Comparison of ENCODE assay signal across 19 mouse cellular contexts in the genomic region with DNA sequence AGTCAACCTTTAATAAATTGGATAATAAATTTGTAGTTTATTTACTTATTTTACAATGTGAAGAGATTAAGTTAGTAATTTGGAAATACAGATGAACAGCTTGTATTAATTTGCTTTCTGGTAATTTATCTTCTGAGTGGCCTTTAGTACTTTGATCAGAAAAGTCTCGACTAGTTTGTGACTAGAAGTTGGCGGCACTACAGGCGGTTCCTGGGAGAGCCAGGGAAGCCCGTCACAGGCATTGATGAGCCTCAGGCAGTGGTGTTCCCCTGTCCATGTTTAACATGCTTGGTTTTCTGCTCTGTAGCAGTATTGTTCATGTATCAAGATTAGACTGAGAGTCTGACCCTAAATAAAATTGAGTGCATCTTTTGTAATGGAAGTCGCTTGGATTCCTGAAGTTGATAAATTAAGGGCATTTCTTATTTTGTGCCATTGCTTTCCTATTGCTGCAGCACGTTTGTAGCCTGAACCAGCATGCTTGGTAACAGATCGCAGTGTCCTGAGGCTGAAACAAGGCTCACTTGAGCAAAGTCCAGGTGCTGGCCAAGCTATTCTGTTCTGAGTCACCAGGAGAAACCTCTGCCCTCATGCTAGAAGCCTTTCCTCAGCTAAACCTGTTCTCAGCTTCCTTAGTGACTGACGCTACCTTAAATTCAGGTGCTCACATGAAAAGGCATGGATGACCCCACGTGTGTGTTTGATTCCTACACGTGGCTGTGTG. TPM values are rescaled to one million over a fixed set of nuclear protein-coding genes. Genes with fewer than 3 reads are reported as not detected.
DNase-seq lines count a peak whose midpoint lies in the region; ATAC-seq and TF ChIP-seq lines count a peak whose summit lies in the region.
"Had no signal": no experiment of that assay in that cellular context is flagged by ENCODE, and none has a peak within 500 bp of the region (broad histone marks: within the 10 kb centered on the region; RNA-seq: fewer than 3 reads in every experiment).

No protein-coding gene starts in this region.

- no peaks in the 10 kb centered on the region for H3K9me3 ChIP-seq in kidney, embryonic 14.5 days (ENCODE audit: control insufficient read depth, low read length)
- H3K9me3 ChIP-seq in intestine, embryonic 15.5 days: no peaks in the 10 kb centered on the region
- H3K9me3 ChIP-seq in kidney, postnatal 0 days (replicated peaks; ENCODE audit: low read length): no peaks in the 10 kb centered on the region
- no peaks in the 10 kb centered on the region for H3K9me3 ChIP-seq in stomach, postnatal 0 days (ENCODE audit: control insufficient read depth, low read length)
- H3K9me3 ChIP-seq: embryonic facial prominence, embryonic 10.5 days; forebrain, embryonic 13.5 days; G1E had no signal

- no peak for ATAC-seq in kidney, embryonic 14.5 days (ENCODE audit: low FRiP score, low TSS enrichment)
- peak; percentile 69 for ATAC-seq in intestine, embryonic 15.5 days
- ATAC-seq in kidney, postnatal 0 days (replicated peaks; ENCODE audit: low FRiP score, low read depth): peak; percentile 54
- ATAC-seq in stomach, postnatal 0 days (ENCODE audit: low FRiP score, low TSS enrichment): peak; percentile 74
- ATAC-seq: activated CD4-positive, CD25-positive, alpha-beta regulatory T cell, adult 4 months; forebrain, embryonic 13.5 days had no signal

- H3K27me3 ChIP-seq in kidney, embryonic 14.5 days (ENCODE audit: control insufficient read depth, insufficient read depth, low read length): no peaks in the 10 kb centered on the region
- H3K27me3 ChIP-seq in intestine, embryonic 15.5 days (replicated peaks): no peaks in the 10 kb centered on the region
- no peaks in the 10 kb centered on the region for H3K27me3 ChIP-seq in kidney, postnatal 0 days (ENCODE audit: insufficient read depth, low read length)
- H3K27me3 ChIP-seq in stomach, postnatal 0 days (ENCODE audit: control insufficient read depth, insufficient read depth, low read length): no peaks in the 10 kb centered on the region
- H3K27me3 ChIP-seq: forebrain, embryonic 13.5 days had no signal

- H3K4me1 ChIP-seq in kidney, embryonic 14.5 days (ENCODE audit: control insufficient read depth, insufficient read depth, low read length): 0 out of 2 replicates have a peak, but pooled peaks cover 4% of the 10 kb centered on the region
- H3K4me1 ChIP-seq in intestine, embryonic 15.5 days (replicated peaks): 0 out of 2 replicates have a peak, but pooled peaks cover 6% of the 10 kb centered on the region
- 0 out of 2 replicates have a peak, but pooled peaks cover 3% of the 10 kb centered on the region for H3K4me1 ChIP-seq in kidney, postnatal 0 days (replicated peaks; ENCODE audit: insufficient read depth, low read length)
- H3K4me1 ChIP-seq in stomach, postnatal 0 days (replicated peaks; ENCODE audit: control insufficient read depth, insufficient read depth): no peaks in the 10 kb centered on the region

- 87% methylated on average over 10 of the region's 10 CpGs for WGBS in kidney, embryonic 14.5 days
- 76% methylated on average over 10 of the region's 10 CpGs for WGBS in intestine, embryonic 15.5 days
- WGBS in kidney, postnatal 0 days: 79% methylated on average over 10 of the region's 10 CpGs
- WGBS in stomach, postnatal 0 days: 77% methylated on average over 10 of the region's 10 CpGs

- peak; percentile 73 for DNase-seq in kidney, adult 11 months
- DNase-seq in kidney, postnatal 0 days (ENCODE audit: low spot score): no peak
- peak; percentile 27 for DNase-seq in stomach, postnatal 0 days (ENCODE audit: low spot score)
- no peak for DNase-seq in urinary bladder, postnatal 4 days (ENCODE audit: low spot score in 2 of 2)
- no peak for DNase-seq in embryo, embryonic 11 days
- DNase-seq: adrenal gland, postnatal 25 days; cerebellum, adult 11-12 months; cerebellum, postnatal 36 days; gastrocnemius, postnatal 14 days; layer of hippocampus, postnatal 36 days; lung, adult 18-20 months; retina, postnatal 1 day; thymus, postnatal 14 days had no signal

- H3K4me2 ChIP-seq in kidney, embryonic 14.5 days (replicated peaks; ENCODE audit: low read depth, low read length): no peak overlapping the region
- H3K4me2 ChIP-seq in intestine, embryonic 15.5 days (replicated peaks): no peak overlapping the region
- H3K4me2 ChIP-seq in kidney, postnatal 0 days (ENCODE audit: low read length): no peak overlapping the region
- H3K4me2 ChIP-seq in stomach, postnatal 0 days (replicated peaks; ENCODE audit: low read depth): no peak overlapping the region
- H3K4me2 ChIP-seq: forebrain, embryonic 13.5 days had no signal

- TF ChIP-seq CTCF in kidney, postnatal 0 days (IDR thresholded peaks at IDR 0.05; ENCODE audit: low read depth): no peak
- no peak for TF ChIP-seq CTCF in stomach, postnatal 0 days (IDR thresholded peaks at IDR 0.05; ENCODE audit: low read depth)

- peaks cover 44% of the 10 kb centered on the region for H3K36me3 ChIP-seq in kidney, embryonic 14.5 days (ENCODE audit: control insufficient read depth, insufficient read depth, low read length)
- peaks cover 17% of the 10 kb centered on the region for H3K36me3 ChIP-seq in intestine, embryonic 15.5 days
- H3K36me3 ChIP-seq in kidney, postnatal 0 days (ENCODE audit: insufficient read depth, low read length): peaks cover 26% of the 10 kb centered on the region
- peaks cover 11% of the 10 kb centered on the region for H3K36me3 ChIP-seq in stomach, postnatal 0 days (ENCODE audit: control insufficient read depth, insufficient read depth, low read length)

- H3K9ac ChIP-seq in kidney, embryonic 14.5 days (ENCODE audit: low read depth, low read length): no peak overlapping the region
- no peak overlapping the region for H3K9ac ChIP-seq in intestine, embryonic 15.5 days
- H3K9ac ChIP-seq in kidney, postnatal 0 days (ENCODE audit: low read depth, low read length): no peak overlapping the region
- no peak overlapping the region for H3K9ac ChIP-seq in stomach, postnatal 0 days (ENCODE audit: low read length)
- H3K9ac ChIP-seq: forebrain, embryonic 13.5 days had no signal

- no peak overlapping the region for H3K4me3 ChIP-seq in kidney, embryonic 14.5 days (ENCODE audit: low read length)
- H3K4me3 ChIP-seq in intestine, embryonic 15.5 days (replicated peaks): no peak overlapping the region
- no peak overlapping the region for H3K4me3 ChIP-seq in kidney, postnatal 0 days (replicated peaks; ENCODE audit: low read depth, low read length)
- H3K4me3 ChIP-seq in stomach, postnatal 0 days (ENCODE audit: low read depth, low read length): no peak overlapping the region
- H3K4me3 ChIP-seq: embryonic facial prominence, embryonic 10.5 days; forebrain, embryonic 13.5 days had no signal

- no peak for TF ChIP-seq EP300 in stomach, postnatal 0 days (optimal IDR thresholded peaks at IDR 0.05)

- no peak overlapping the region for H3K27ac ChIP-seq in kidney, embryonic 14.5 days (ENCODE audit: low read depth, low read length)
- H3K27ac ChIP-seq in intestine, embryonic 15.5 days: peak overlapping the region; percentile 72
- peak overlapping the region; percentile 54; the same call in 1 of the 2 replicates for H3K27ac ChIP-seq in kidney, postnatal 0 days
- no peak overlapping the region for H3K27ac ChIP-seq in stomach, postnatal 0 days (replicated peaks)
- H3K27ac ChIP-seq: embryonic facial prominence, embryonic 10.5 days; forebrain, embryonic 13.5 days had no signal

RNA-seq across cellular contexts. Expression of a gene that starts 2.6 kb away (rescaled TPM):
- polyA plus RNA-seq in kidney, embryonic 14.5 days (2014; fragmentation: Nextera tagmentation; extraction: Ambion mirVana): 68.7 and 73.1 TPM in 2 replicates
- 93.9 and 98.6 TPM in 2 replicates for polyA plus RNA-seq in intestine, embryonic 15.5 days (2015; fragmentation: Nextera tagmentation; extraction: Ambion mirVana)
- polyA plus RNA-seq in kidney, postnatal 0 days (2015; fragmentation: Nextera tagmentation; extraction: Ambion mirVana): 85.5 and 92.3 TPM in 2 replicates
- 47.1 and 49.4 TPM in 2 replicates for polyA plus RNA-seq in stomach, postnatal 0 days (2015; fragmentation: Nextera tagmentation; extraction: Ambion mirVana)

RNA-seq across cellular contexts. Expression of a gene that starts 16.8 kb away (rescaled TPM):
- 198 and 200 TPM in 2 replicates for polyA plus RNA-seq in kidney, embryonic 14.5 days (2014; fragmentation: Nextera tagmentation; extraction: Ambion mirVana)
- polyA plus RNA-seq in intestine, embryonic 15.5 days (2015; fragmentation: Nextera tagmentation; extraction: Ambion mirVana): 131 and 147 TPM in 2 replicates
- polyA plus RNA-seq in kidney, postnatal 0 days (2015; fragmentation: Nextera tagmentation; extraction: Ambion mirVana): 138 and 151 TPM in 2 replicates
- polyA plus RNA-seq in stomach, postnatal 0 days (2015; fragmentation: Nextera tagmentation; extraction: Ambion mirVana): 74.9 and 77.7 TPM in 2 replicates

Comparison
In these comparisons a context has a peak if more than half of its experiments do, and no peak if none do; other contexts are left out.
1. DNase-seq: peak in kidney, adult 11 months (single experiment) and stomach, postnatal 0 days (single experiment); none in kidney, postnatal 0 days (single experiment), urinary bladder, postnatal 4 days (0 of 2) and embryo, embryonic 11 days (single experiment).
2. H3K27ac ChIP-seq: peak in intestine, embryonic 15.5 days (single experiment) and kidney, postnatal 0 days (single experiment); none in kidney, embryonic 14.5 days (single experiment) and stomach, postnatal 0 days (single experiment).